ENCODE assay signal across 8 mouse cellular contexts in the genomic region with DNA sequence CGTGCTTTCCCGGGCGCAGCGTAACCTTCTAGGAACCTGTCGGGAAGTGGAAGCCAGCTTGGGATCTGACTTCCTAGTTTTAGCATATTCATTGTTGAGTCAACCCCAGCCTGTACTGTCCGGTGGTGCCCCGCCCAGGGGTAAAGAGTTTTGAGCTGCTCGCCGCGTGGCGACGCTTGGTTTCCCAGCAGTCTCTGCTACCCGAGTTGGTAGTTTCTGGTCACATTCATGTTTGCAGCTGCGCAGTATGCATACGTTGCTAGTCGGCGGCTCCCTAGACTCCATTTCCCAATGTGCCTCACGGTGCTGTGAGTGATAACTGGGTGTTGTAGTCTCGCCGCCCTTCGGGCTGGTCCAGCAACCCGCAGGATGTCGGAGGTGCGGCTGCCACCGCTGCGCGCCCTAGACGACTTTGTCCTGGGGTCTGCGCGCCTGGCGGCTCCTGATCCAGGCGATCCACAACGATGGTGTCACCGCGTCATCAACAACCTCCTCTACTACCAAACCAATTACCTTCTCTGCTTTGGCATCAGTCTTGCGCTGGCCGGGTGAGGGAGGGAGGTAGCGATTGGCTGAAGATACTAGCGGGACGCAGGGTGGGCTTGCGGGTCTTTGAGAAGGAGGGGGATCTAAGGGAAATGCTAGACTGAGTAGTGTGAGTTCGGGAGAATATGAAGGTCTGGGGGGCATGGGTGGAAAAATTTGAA. TPM values are rescaled to one million over a fixed set of nuclear protein-coding genes. Genes with fewer than 3 reads are reported as not detected.
DNase-seq lines count a peak whose midpoint lies in the region; ATAC-seq and TF ChIP-seq lines count a peak whose summit lies in the region.

A gene (plus strand): TSS at position 225 of the 707 bp plus-strand sequence.

- H3K27me3 ChIP-seq in heart, embryonic 14.5 days (ENCODE audit: control insufficient read depth, insufficient read depth, low read length), result no peaks in the 10 kb centered on the region
- no peaks in the 10 kb centered on the region for H3K27me3 ChIP-seq in liver, embryonic 14.5 days (ENCODE audit: control insufficient read depth, insufficient read depth, low read length)
- H3K27me3 ChIP-seq in neural tube, embryonic 11.5 days (ENCODE audit: control insufficient read depth, insufficient read depth, low read length), result no peaks in the 10 kb centered on the region
- H3K27me3 ChIP-seq in stomach, postnatal 0 days (ENCODE audit: control insufficient read depth, insufficient read depth, low read length), result no peaks in the 10 kb centered on the region

- H3K27ac ChIP-seq in brown adipose tissue, adult 24 weeks (replicated peaks; ENCODE audit: low read depth, low read length), result peak within 1 kb of the TSS; percentile 55
- peak within 1 kb of the TSS; percentile 59 to 60; a peak in 3 of 4 replicates for H3K27ac ChIP-seq in heart, embryonic 14.5 days (replicated peaks in 1 of 2; ENCODE audit: control insufficient read depth in 1 of 2, insufficient read depth in 1 of 2, low read depth in 2 of 2, low read length in 2 of 2)
- H3K27ac ChIP-seq in liver, embryonic 14.5 days, result peak within 1 kb of the TSS; percentile 22; the same call in 1 of the 2 replicates
- H3K27ac ChIP-seq in neural tube, embryonic 11.5 days (ENCODE audit: low read depth, low read length), result 0 out of 2 replicates have a peak within 1 kb of the TSS, but pooled peaks have one; percentile 46
- H3K27ac ChIP-seq in stomach, postnatal 0 days (replicated peaks), result peak within 1 kb of the TSS; percentile 45

- TF ChIP-seq EP300 in liver, embryonic 14.5 days (IDR thresholded peaks at IDR 0.05; ENCODE audit: low read depth), result no peak
- no peak for TF ChIP-seq EP300 in stomach, postnatal 0 days (optimal IDR thresholded peaks at IDR 0.05)

- H3K9me3 ChIP-seq in heart, embryonic 14.5 days (ENCODE audit: control insufficient read depth, low read length), result no peaks in the 10 kb centered on the region
- H3K9me3 ChIP-seq in liver, embryonic 14.5 days (ENCODE audit: control insufficient read depth, low read length), result no peaks in the 10 kb centered on the region
- no peaks in the 10 kb centered on the region for H3K9me3 ChIP-seq in neural tube, embryonic 11.5 days (ENCODE audit: control insufficient read depth, low read length)
- no peaks in the 10 kb centered on the region for H3K9me3 ChIP-seq in stomach, postnatal 0 days (ENCODE audit: control insufficient read depth, low read length)

- H3K4me2 ChIP-seq in heart, embryonic 14.5 days (ENCODE audit: low read length), result peak within 1 kb of the TSS; percentile 64
- peak within 1 kb of the TSS; percentile 61 for H3K4me2 ChIP-seq in liver, embryonic 14.5 days (ENCODE audit: low read depth)
- H3K4me2 ChIP-seq in neural tube, embryonic 11.5 days (ENCODE audit: low read depth), result peak within 1 kb of the TSS; percentile 55
- peak within 1 kb of the TSS; percentile 45 for H3K4me2 ChIP-seq in stomach, postnatal 0 days (replicated peaks; ENCODE audit: low read depth)

- DNase-seq in fibroblast of lung, adult 2 months (ENCODE audit: low read depth), result peak; percentile 82
- peak; percentile 80 to 90 for DNase-seq in kidney, postnatal 25 days
- peak; percentile 72 to 74 (median 72) for DNase-seq in liver, embryonic 14.5 days (ENCODE audit: low read depth in 3 of 3, low spot score in 3 of 3)
- DNase-seq in neural tube, embryonic 11.5 days (ENCODE audit: low spot score), result peak; percentile 75
- DNase-seq in stomach, postnatal 0 days (ENCODE audit: low spot score), result peak; percentile 78

- peaks cover 27% of the 10 kb centered on the region for H3K36me3 ChIP-seq in heart, embryonic 14.5 days (ENCODE audit: control insufficient read depth, insufficient read depth, low read length)
- no peaks in the 10 kb centered on the region for H3K36me3 ChIP-seq in liver, embryonic 14.5 days (replicated peaks; ENCODE audit: control insufficient read depth, insufficient read depth, low read depth)
- no peaks in the 10 kb centered on the region for H3K36me3 ChIP-seq in neural tube, embryonic 11.5 days (ENCODE audit: control insufficient read depth, insufficient read depth, low read length)
- H3K36me3 ChIP-seq in stomach, postnatal 0 days (ENCODE audit: control insufficient read depth, insufficient read depth, low read length), result no peaks in the 10 kb centered on the region

- peak within 1 kb of the TSS; percentile 67 for H3K4me3 ChIP-seq in brown adipose tissue, adult 24 weeks (ENCODE audit: insufficient read depth, low read depth, low read length)
- peak within 1 kb of the TSS; percentile 48 to 83 for H3K4me3 ChIP-seq in heart, embryonic 14.5 days (ENCODE audit: control insufficient read depth in 1 of 2, insufficient read depth in 1 of 2, low read depth in 1 of 2, low read length in 2 of 2)
- peak within 1 kb of the TSS; percentile 41 to 55 for H3K4me3 ChIP-seq in liver, embryonic 14.5 days (ENCODE audit: insufficient read depth in 1 of 2, low read depth in 2 of 2, low read length in 2 of 2)
- peak within 1 kb of the TSS; percentile 40 for H3K4me3 ChIP-seq in neural tube, embryonic 11.5 days (ENCODE audit: low read depth, low read length)
- peak within 1 kb of the TSS; percentile 37 for H3K4me3 ChIP-seq in stomach, postnatal 0 days (ENCODE audit: low read depth, low read length)

- 0 out of 2 replicates have a peak, but pooled peaks have one; percentile 13 for TF ChIP-seq CTCF in liver, embryonic 14.5 days (IDR thresholded peaks at IDR 0.05; ENCODE audit: low read depth)
- peak; percentile 19; the same call in 1 of the 2 replicates for TF ChIP-seq CTCF in stomach, postnatal 0 days (IDR thresholded peaks at IDR 0.05; ENCODE audit: low read depth)

- peak; percentile 97 for ATAC-seq in CD4-positive, CD25-positive, alpha-beta regulatory T cell, adult 4 months
- ATAC-seq in heart, embryonic 14.5 days (ENCODE audit: insufficient number of reproducible peaks, insufficient read depth, low FRiP score, low read depth), result peak; percentile 80
- peak; percentile 90 for ATAC-seq in liver, embryonic 14.5 days (ENCODE audit: insufficient read depth)
- peak; percentile 92 for ATAC-seq in neural tube, embryonic 11.5 days (ENCODE audit: insufficient read depth, low FRiP score, low TSS enrichment)
- peak; percentile 90 for ATAC-seq in stomach, postnatal 0 days (ENCODE audit: low FRiP score, low TSS enrichment)

- peak within 1 kb of the TSS; percentile 50 for H3K9ac ChIP-seq in heart, embryonic 14.5 days (ENCODE audit: low read length)
- H3K9ac ChIP-seq in liver, embryonic 14.5 days (replicated peaks), result peak within 1 kb of the TSS; percentile 47
- H3K9ac ChIP-seq in neural tube, embryonic 11.5 days (ENCODE audit: low read length), result peak within 1 kb of the TSS; percentile 41
- H3K9ac ChIP-seq in stomach, postnatal 0 days (ENCODE audit: low read length), result peak within 1 kb of the TSS; percentile 41; the same call in 1 of the 2 replicates

- H3K4me1 ChIP-seq in brown adipose tissue, adult 24 weeks (ENCODE audit: control insufficient read depth, insufficient read depth, insufficient read length, low read length), result no peaks in the 10 kb centered on the region
- no peaks in the 10 kb centered on the region for H3K4me1 ChIP-seq in heart, embryonic 14.5 days (ENCODE audit: control insufficient read depth in 2 of 2, insufficient read depth in 2 of 2, low read length in 2 of 2)
- H3K4me1 ChIP-seq in liver, embryonic 14.5 days (replicated peaks; ENCODE audit: control insufficient read depth in 2 of 2, insufficient read depth in 2 of 2, low read length in 1 of 2), result peaks cover 0 to 2% of the 10 kb centered on the region in 2 experiments; a peak in 1 of 4 replicates
- no peaks in the 10 kb centered on the region for H3K4me1 ChIP-seq in neural tube, embryonic 11.5 days (ENCODE audit: control insufficient read depth, insufficient read depth, low read length)
- H3K4me1 ChIP-seq in stomach, postnatal 0 days (replicated peaks; ENCODE audit: control insufficient read depth, insufficient read depth), result no peaks in the 10 kb centered on the region

- 16% methylated on average over 42 of the region's 42 CpGs for WGBS in heart, embryonic 14.5 days
- 10% methylated on average over 42 of the region's 42 CpGs for WGBS in liver, embryonic 14.5 days (ENCODE audit: insufficient replicate concordance)
- whole genome bisulfite sequencing in neural tube, embryonic 11.5 days, result 21% methylated on average over 42 of the region's 42 CpGs
- WGBS in stomach, postnatal 0 days, result 20% methylated on average over 39 of the region's 42 CpGs

RNA-seq across cellular contexts. Expression of the gene that starts here (rescaled TPM):
- 10 to 100 TPM; 33.9 to 40.0 TPM for polyA plus RNA-seq in CD4-positive, CD25-positive, alpha-beta regulatory T cell, adult 4 months (2017; shearing (Covaris generic))
- polyA plus RNA-seq in brown adipose tissue, adult 24 weeks (2012; ENCODE audit: insufficient read depth, insufficient read length, missing spikeins), result 10.2 and 10.8 TPM in 2 replicates
- polyA plus RNA-seq in heart, embryonic 14.5 days (2014; fragmentation: Nextera tagmentation; extraction: Ambion mirVana), result 36.3 and 40.8 TPM in 2 replicates
- 4.3 and 5.7 TPM in 2 replicates for polyA plus RNA-seq in liver, embryonic 14.5 days (2012; rRNA removed)
- polyA plus RNA-seq in liver, embryonic 14.5 days (2014; fragmentation: Nextera tagmentation; extraction: Ambion mirVana), result 4.0 and 6.6 TPM in 2 replicates
- polyA plus RNA-seq in neural tube, embryonic 11.5 days (2014; fragmentation: Nextera tagmentation; extraction: Ambion mirVana), result 102 and 104 TPM in 2 replicates
- 23.8 and 26.0 TPM in 2 replicates for polyA plus RNA-seq in stomach, postnatal 0 days (2015; fragmentation: Nextera tagmentation; extraction: Ambion mirVana)

Comparison
In these comparisons a context has a peak if more than half of its experiments do, and no peak if none do; other contexts are left out.
1. Peak in every context shown above with its lines: DNase-seq, ATAC-seq, H3K4me3 ChIP-seq and H3K27ac ChIP-seq.